In the genomic region with DNA sequence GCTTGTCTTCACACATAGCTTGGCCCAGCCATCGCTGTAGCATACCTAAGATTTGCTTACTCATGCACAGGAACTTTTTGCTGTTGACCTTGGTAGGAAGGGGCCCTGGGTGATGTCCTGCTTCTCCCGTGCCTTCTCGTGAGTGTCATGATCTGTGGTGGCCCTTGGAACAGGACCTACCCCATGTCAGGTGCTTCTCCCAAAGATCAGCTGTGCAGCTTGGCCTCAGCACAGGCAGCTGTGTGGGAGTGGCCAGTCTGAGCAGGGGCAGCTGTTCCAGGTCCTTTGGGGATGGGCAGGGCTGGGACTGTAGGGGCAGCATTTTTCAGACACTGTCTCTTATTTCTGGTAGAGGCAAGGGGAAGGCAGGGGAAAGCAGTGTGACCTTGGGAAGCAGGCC, we compare ENCODE assay signal across 12 mouse cellular contexts. TPM values are rescaled to one million over a fixed set of nuclear protein-coding genes. Genes with fewer than 3 reads are reported as not detected.
DNase-seq lines count a peak whose midpoint lies in the region; ATAC-seq lines count a peak whose summit lies in the region.
"Had no signal": no experiment of that assay in that cellular context is flagged by ENCODE, and none has a peak within 500 bp of the region (broad histone marks: within the 10 kb centered on the region; RNA-seq: fewer than 3 reads in every experiment).

No protein-coding gene starts in this region.

- no peak overlapping the region for H3K4me2 ChIP-seq in heart, embryonic 11.5 days
- H3K4me2 ChIP-seq: midbrain, embryonic 15.5 days had no signal

- no peak overlapping the region for H3K4me3 ChIP-seq in heart, embryonic 11.5 days (ENCODE audit: low read depth, low read length)
- H3K4me3 ChIP-seq in megakaryocyte, embryonic 14.5 days (replicated peaks) = peak overlapping the region; percentile 72
- H3K4me3 ChIP-seq: midbrain, embryonic 15.5 days had no signal

- 71% methylated on average over 3 of the region's 3 CpGs for WGBS in heart, embryonic 11.5 days (ENCODE audit: insufficient replicate concordance)

- peak; percentile 65 to 72 for DNase-seq in heart, adult 18-20 months
- DNase-seq in gastrocnemius, postnatal 10 days = peak; percentile 65
- no peak for DNase-seq in lung, postnatal 36 days
- no peak for DNase-seq in adrenal gland, postnatal 14 days
- DNase-seq: kidney, adult 18-20 months; left cerebral cortex, postnatal 4 days had no signal

- H3K4me1 ChIP-seq in heart, embryonic 11.5 days (ENCODE audit: control insufficient read depth, insufficient read depth, low read length) = no peaks in the 10 kb centered on the region
- peaks cover 30% of the 10 kb centered on the region for H3K4me1 ChIP-seq in megakaryocyte, embryonic 14.5 days
- H3K4me1 ChIP-seq: midbrain, embryonic 15.5 days had no signal

- no peaks in the 10 kb centered on the region; the same call in 1 of the 2 replicates for H3K36me3 ChIP-seq in heart, embryonic 11.5 days (ENCODE audit: control insufficient read depth, insufficient read depth, low read length)
- peaks cover 62% of the 10 kb centered on the region for H3K36me3 ChIP-seq in megakaryocyte, embryonic 14.5 days (replicated peaks; ENCODE audit: low read length)
- H3K36me3 ChIP-seq: midbrain, embryonic 15.5 days had no signal

- H3K9me3 ChIP-seq in heart, embryonic 11.5 days (replicated peaks; ENCODE audit: control insufficient read depth, low read length) = no peaks in the 10 kb centered on the region
- no peaks in the 10 kb centered on the region for H3K9me3 ChIP-seq in megakaryocyte, embryonic 14.5 days
- H3K9me3 ChIP-seq: midbrain, embryonic 15.5 days had no signal

- no peaks in the 10 kb centered on the region for H3K27me3 ChIP-seq in heart, embryonic 11.5 days (ENCODE audit: control insufficient read depth, insufficient read depth, low read length)
- H3K27me3 ChIP-seq in megakaryocyte, embryonic 14.5 days (replicated peaks) = no peaks in the 10 kb centered on the region
- H3K27me3 ChIP-seq: midbrain, embryonic 15.5 days had no signal

- ATAC-seq in heart, embryonic 11.5 days (replicated peaks; ENCODE audit: insufficient number of reproducible peaks, low FRiP score, low TSS enrichment) = no peak
- ATAC-seq in megakaryocyte, adult 5-6 weeks (ENCODE audit: poor library complexity, severe bottlenecking) = no peak
- peak; percentile 31; the same call in 1 of the 2 replicates for ATAC-seq in megakaryocyte-erythroid progenitor cell, adult 5-6 weeks (replicated peaks; ENCODE audit: low FRiP score, low TSS enrichment, poor library complexity, severe bottlenecking)
- ATAC-seq: midbrain, embryonic 15.5 days had no signal

- H3K27ac ChIP-seq in heart, embryonic 11.5 days (ENCODE audit: low read depth, low read length) = no peak overlapping the region
- H3K27ac ChIP-seq: midbrain, embryonic 15.5 days had no signal

- H3K9ac ChIP-seq in heart, embryonic 11.5 days (ENCODE audit: low read depth, low read length) = no peak overlapping the region
- H3K9ac ChIP-seq: midbrain, embryonic 15.5 days had no signal

RNA-seq across cellular contexts. Expression of a gene that starts 14.5 kb away (rescaled TPM):
- total RNA-seq in heart, adult 18-20 months (2021) = 10 to 100 TPM; 17.4 to 20.5 TPM
- 4.4 and 6.0 TPM in 2 replicates for polyA plus RNA-seq in heart, embryonic 11.5 days (2014; fragmentation: Nextera tagmentation; extraction: Ambion mirVana)
- polyA plus RNA-seq in megakaryocyte, embryonic 14.5 days (2012; ENCODE audit: insufficient read depth, low replicate concordance) = 1.7 and 3.2 TPM in 2 replicates
- 104 and 108 TPM in 2 replicates for total RNA-seq in megakaryocyte, adult 5-6 weeks (2015)
- total RNA-seq in megakaryocyte, adult 5-6 weeks (2017) = 26.5 and 38.4 TPM in 2 replicates
- total RNA-seq in gastrocnemius, postnatal 10 days (2021) = 10 to 100 TPM; 25.3 to 30.7 TPM
- total RNA-seq in megakaryocyte-erythroid progenitor cell, adult 5-6 weeks (2014; fragmentation: Nextera tagmentation) = 102 and 103 TPM in 2 replicates
- total RNA-seq in megakaryocyte-erythroid progenitor cell, adult 5-6 weeks (2017) = 35.0 and 35.3 TPM in 2 replicates
- total RNA-seq in adrenal gland, postnatal 14 days (2021) = 47.3 and 47.6 TPM in 2 replicates

RNA-seq across cellular contexts. Expression of a gene that starts 32.5 kb away (rescaled TPM):
- 10 to 100 TPM; 11.2 to 12.1 TPM for total RNA-seq in heart, adult 18-20 months (2021)
- 13.4 and 15.2 TPM in 2 replicates for polyA plus RNA-seq in heart, embryonic 11.5 days (2014; fragmentation: Nextera tagmentation; extraction: Ambion mirVana)
- 3.7 and 10.4 TPM in 2 replicates for polyA plus RNA-seq in megakaryocyte, embryonic 14.5 days (2012; ENCODE audit: insufficient read depth, low replicate concordance)
- 8.8 and 9.6 TPM in 2 replicates for total RNA-seq in megakaryocyte, adult 5-6 weeks (2015)
- 13.7 and 13.9 TPM in 2 replicates for total RNA-seq in megakaryocyte, adult 5-6 weeks (2017)
- total RNA-seq in gastrocnemius, postnatal 10 days (2021) = 1 to 10 TPM; 8.0 to 8.4 TPM
- total RNA-seq in megakaryocyte-erythroid progenitor cell, adult 5-6 weeks (2014; fragmentation: Nextera tagmentation) = 11.6 and 18.3 TPM in 2 replicates
- total RNA-seq in megakaryocyte-erythroid progenitor cell, adult 5-6 weeks (2017) = 11.8 and 14.4 TPM in 2 replicates
- total RNA-seq in adrenal gland, postnatal 14 days (2021) = 14.2 and 14.5 TPM in 2 replicates

RNA-seq across cellular contexts. Expression of a gene that starts 38.4 kb away (rescaled TPM):
- not detected for total RNA-seq in heart, adult 18-20 months (2021)
- 0.33 TPM in 1 of 2 replicates, not detected in the other for polyA plus RNA-seq in heart, embryonic 11.5 days (2014; fragmentation: Nextera tagmentation; extraction: Ambion mirVana)
- polyA plus RNA-seq in megakaryocyte, embryonic 14.5 days (2012; ENCODE audit: insufficient read depth, low replicate concordance) = not detected in 2 replicates
- total RNA-seq in megakaryocyte, adult 5-6 weeks (2015) = 0.20 TPM in 1 of 2 replicates, not detected in the other
- not detected in 2 replicates for total RNA-seq in megakaryocyte, adult 5-6 weeks (2017)
- not detected for total RNA-seq in gastrocnemius, postnatal 10 days (2021)
- total RNA-seq in megakaryocyte-erythroid progenitor cell, adult 5-6 weeks (2014; fragmentation: Nextera tagmentation) = not detected in 2 replicates
- not detected in 2 replicates for total RNA-seq in megakaryocyte-erythroid progenitor cell, adult 5-6 weeks (2017)
- not detected in 2 replicates for total RNA-seq in adrenal gland, postnatal 14 days (2021)
- total RNA-seq: gastrocnemius, postnatal 4 days; left cerebral cortex, postnatal 4 days had no signal

RNA-seq across cellular contexts. Expression of a gene that starts 53.0 kb away (rescaled TPM):
- total RNA-seq in heart, adult 18-20 months (2021) = 10 to 100 TPM in 1 of 2 experiments, 1 to 10 TPM in 1; 8.3 to 10.1 TPM
- 17.4 and 18.8 TPM in 2 replicates for polyA plus RNA-seq in heart, embryonic 11.5 days (2014; fragmentation: Nextera tagmentation; extraction: Ambion mirVana)
- 3.6 TPM in 1 of 2 replicates, not detected in the other for polyA plus RNA-seq in megakaryocyte, embryonic 14.5 days (2012; ENCODE audit: insufficient read depth, low replicate concordance)
- total RNA-seq in megakaryocyte, adult 5-6 weeks (2015) = 3.8 and 4.3 TPM in 2 replicates
- total RNA-seq in megakaryocyte, adult 5-6 weeks (2017) = 6.0 and 6.9 TPM in 2 replicates
- total RNA-seq in gastrocnemius, postnatal 10 days (2021) = 10 to 100 TPM in 1 of 2 experiments, 1 to 10 TPM in 1; 9.6 to 11.1 TPM
- 23.0 and 28.9 TPM in 2 replicates for total RNA-seq in megakaryocyte-erythroid progenitor cell, adult 5-6 weeks (2014; fragmentation: Nextera tagmentation)
- 13.8 and 22.5 TPM in 2 replicates for total RNA-seq in megakaryocyte-erythroid progenitor cell, adult 5-6 weeks (2017)
- 14.9 and 15.5 TPM in 2 replicates for total RNA-seq in adrenal gland, postnatal 14 days (2021)

Comparison
In these comparisons a context has a peak if more than half of its experiments do, and no peak if none do; other contexts are left out.
1. DNase-seq: peak in heart, adult 18-20 months (2 of 2) and gastrocnemius, postnatal 10 days (single experiment); none in lung, postnatal 36 days (single experiment) and adrenal gland, postnatal 14 days (single experiment).